Mouse (Mus musculus): ENCODE results near the gene Lrrc45. TPM values are rescaled to one million over a fixed set of nuclear protein-coding genes. Genes with fewer than 3 reads are reported as not detected.

Lrrc45 gene
- polyA plus RNA-seq, 1 experiment: 40.1 TPM

DNA sequence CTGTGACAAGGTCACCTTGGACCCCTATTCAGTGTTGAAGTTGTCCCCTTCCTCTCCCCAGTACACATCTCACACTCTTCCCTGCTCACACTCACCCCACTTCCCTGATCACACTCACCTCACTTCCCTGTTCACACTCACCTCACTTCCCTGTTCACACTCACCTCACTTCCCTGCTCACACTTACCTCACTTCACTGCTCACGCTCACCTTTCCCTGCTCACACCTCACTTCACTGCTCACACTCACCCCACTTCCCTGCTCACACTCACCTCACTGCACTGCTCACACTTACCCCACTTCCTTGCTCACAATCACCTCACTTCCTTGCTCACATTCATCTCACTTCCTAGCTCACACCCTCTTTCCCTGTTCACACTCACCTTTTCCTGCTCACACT, 17.7 kb downstream of the Lrrc45 start:
- no peak for DNase-seq
- WGBS: 77% methylated on average over 1 of the region's 1 CpGs
- Histone ChIP-seq H3K4me3 (replicated peaks; ENCODE audit: extremely low read depth, low read depth, low read length) (peak overlapping the region; percentile 93), H3K4me1 (ENCODE audit: control insufficient read depth, insufficient read depth, low read length) (peaks cover under 1% of the 10 kb centered on the region; the same call in 1 of the 2 replicates)
- TF ChIP-seq POLR2A (IDR thresholded peaks at IDR 0.05; ENCODE audit: borderline replicate concordance, extremely low read depth, low read depth, low read length) (peak; percentile 89; the same call in 1 of the 2 replicates), CTCF (IDR thresholded peaks at IDR 0.05; ENCODE audit: insufficient read depth, low read length) (0 out of 2 replicates have a peak, but pooled peaks have one; percentile 14)

DNA sequence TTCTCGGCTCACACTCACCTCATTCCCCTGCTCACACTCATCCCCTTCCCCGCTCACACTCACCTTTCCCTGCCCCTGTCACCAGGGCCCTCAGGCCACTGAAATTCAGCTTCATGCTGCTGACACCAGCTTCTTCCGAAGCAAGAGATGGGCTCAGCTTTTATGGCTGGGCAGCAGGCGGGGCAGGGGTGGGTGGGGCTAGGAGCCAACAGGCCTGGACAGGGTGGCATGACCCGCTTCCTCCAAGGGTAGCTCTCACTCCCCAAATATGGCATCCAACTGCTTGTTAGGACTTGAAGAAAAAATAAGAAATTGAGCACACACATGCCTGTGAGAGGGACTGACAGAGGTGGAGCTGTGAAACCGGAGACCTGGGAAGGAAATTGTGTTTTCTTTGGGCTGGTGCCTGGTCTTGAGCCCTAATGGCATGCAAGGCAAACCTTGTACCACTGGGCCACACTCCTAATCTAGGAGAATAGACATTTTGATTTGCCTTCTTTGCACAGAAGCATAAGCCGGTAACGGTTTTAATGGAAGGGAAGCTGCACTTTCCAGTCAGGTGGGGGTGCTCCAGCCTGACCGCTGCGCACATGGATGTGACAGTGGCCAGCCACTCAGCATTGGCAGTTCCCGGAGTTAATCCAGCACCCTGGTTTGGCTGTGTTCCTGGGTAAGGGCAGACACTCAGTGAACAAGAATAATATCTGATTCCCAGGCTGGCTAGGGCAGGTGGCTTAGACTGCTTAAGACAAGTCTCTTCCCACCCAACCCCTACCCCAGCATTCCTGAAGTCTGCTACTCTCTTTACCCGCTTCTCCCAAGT, 18.3 kb downstream of the Lrrc45 start, which contains the start of gene Cbr2:
Cbr2 (minus strand) TSS at position 257 of the 823 bp plus-strand sequence.
- peak within 1 kb of the TSS; percentile 93 for H3K4me3 ChIP-seq (replicated peaks; ENCODE audit: extremely low read depth, low read depth, low read length)
- TF ChIP-seq POLR2A (IDR thresholded peaks at IDR 0.05; ENCODE audit: borderline replicate concordance, extremely low read depth, low read depth, low read length): peak; percentile 68
- TF ChIP-seq CTCF (IDR thresholded peaks at IDR 0.05; ENCODE audit: insufficient read depth, low read length): no peak
- 65% methylated on average over 12 of the region's 12 CpGs for WGBS
- H3K4me1 ChIP-seq (ENCODE audit: control insufficient read depth, insufficient read depth, low read length): no peaks in the 10 kb centered on the region; the same call in 1 of the 2 replicates
- DNase-seq: peak; percentile 69

DNA sequence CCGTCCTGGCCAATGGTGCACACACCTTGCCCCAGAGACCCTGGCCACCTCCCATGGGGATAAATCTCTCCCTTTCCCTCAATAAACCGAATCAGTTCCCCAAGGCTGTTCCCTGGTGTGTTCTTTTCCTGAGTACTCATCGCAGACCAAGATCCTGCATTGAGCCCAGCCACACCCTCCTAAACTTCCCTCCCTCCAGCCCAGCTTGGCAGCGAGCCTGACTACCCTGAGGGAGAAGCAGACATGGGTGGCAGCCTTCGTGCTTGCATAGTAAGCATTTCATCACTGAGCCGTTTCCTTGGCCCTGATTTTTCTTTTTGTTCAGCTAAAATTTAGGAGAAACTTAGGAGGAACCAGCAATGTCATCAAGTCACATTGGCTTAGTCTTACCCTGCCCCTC, 19.8 kb downstream of the Lrrc45 start:
- Histone ChIP-seq H3K4me1 (ENCODE audit: control insufficient read depth, insufficient read depth, low read length) (no peaks in the 10 kb centered on the region; the same call in 1 of the 2 replicates), H3K4me3 (replicated peaks; ENCODE audit: extremely low read depth, low read depth, low read length) (no peak overlapping the region)
- peak; percentile 71 for DNase-seq
- no peak for TF ChIP-seq CTCF (IDR thresholded peaks at IDR 0.05; ENCODE audit: insufficient read depth, low read length)
- no peak for TF ChIP-seq POLR2A (IDR thresholded peaks at IDR 0.05; ENCODE audit: borderline replicate concordance, extremely low read depth, low read depth, low read length)
- WGBS: 18% methylated on average over 6 of the region's 6 CpGs

DNA sequence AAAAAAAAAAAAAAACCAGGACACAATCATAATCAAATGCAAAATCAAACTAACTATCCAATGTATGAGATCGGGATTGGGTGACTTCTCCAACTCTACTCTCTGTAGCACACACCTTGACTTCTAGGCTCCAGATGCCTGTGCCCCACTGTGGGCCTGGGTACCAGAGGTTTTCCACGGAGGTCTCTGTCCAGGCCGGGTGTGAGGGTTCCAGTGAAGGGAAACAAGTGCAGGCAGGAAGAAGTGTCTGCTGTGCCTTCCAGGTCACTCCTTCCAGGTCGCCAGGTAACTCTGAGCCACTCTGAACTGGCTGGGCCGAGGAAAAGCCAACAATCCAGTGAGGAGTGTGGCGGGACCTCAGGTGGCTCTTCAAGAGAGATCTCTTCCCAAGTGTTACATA, 22.7 kb downstream of the Lrrc45 start:
- WGBS: 52% methylated on average over 6 of the region's 6 CpGs

DNA sequence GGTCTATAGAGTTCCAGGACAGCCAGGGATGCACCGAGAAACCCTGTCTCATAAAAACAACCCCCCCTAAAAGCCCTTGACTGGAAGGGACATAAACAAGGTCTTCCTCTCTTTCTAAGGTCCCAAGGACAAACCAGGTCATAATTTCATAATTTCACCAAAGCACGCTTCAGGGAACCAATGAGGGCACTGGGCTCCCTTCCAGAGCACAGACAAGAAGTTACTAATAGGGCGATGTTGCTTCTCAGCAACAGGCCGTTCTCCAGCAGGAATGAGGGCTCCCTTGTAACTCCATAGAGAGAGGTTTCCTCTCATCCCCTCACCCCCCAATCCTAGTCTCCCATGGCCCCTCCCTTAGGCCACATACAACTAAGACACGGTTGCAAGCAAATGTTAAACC, 27.3 kb downstream of the Lrrc45 start:
- Histone ChIP-seq H3K4me3 (replicated peaks; ENCODE audit: extremely low read depth, low read depth, low read length) (no peak overlapping the region), H3K4me1 (ENCODE audit: control insufficient read depth, insufficient read depth, low read length) (peaks cover 2% of the 10 kb centered on the region; the same call in 1 of the 2 replicates)
- no peak for DNase-seq
- 66% methylated on average over 5 of the region's 5 CpGs for WGBS
- TF ChIP-seq CTCF (IDR thresholded peaks at IDR 0.05; ENCODE audit: insufficient read depth, low read length): no peak

More for the DNA sequence above, 22.7 kb downstream of the Lrrc45 start:
- no peak overlapping the region for H3K4me3 ChIP-seq (replicated peaks; ENCODE audit: extremely low read depth, low read depth, low read length)
- no peak for TF ChIP-seq CTCF (IDR thresholded peaks at IDR 0.05; ENCODE audit: insufficient read depth, low read length)
- TF ChIP-seq POLR2A (IDR thresholded peaks at IDR 0.05; ENCODE audit: borderline replicate concordance, extremely low read depth, low read depth, low read length): no peak
- DNase-seq: no peak
- H3K4me1 ChIP-seq (ENCODE audit: control insufficient read depth, insufficient read depth, low read length): no peaks in the 10 kb centered on the region; the same call in 1 of the 2 replicates

DNA sequence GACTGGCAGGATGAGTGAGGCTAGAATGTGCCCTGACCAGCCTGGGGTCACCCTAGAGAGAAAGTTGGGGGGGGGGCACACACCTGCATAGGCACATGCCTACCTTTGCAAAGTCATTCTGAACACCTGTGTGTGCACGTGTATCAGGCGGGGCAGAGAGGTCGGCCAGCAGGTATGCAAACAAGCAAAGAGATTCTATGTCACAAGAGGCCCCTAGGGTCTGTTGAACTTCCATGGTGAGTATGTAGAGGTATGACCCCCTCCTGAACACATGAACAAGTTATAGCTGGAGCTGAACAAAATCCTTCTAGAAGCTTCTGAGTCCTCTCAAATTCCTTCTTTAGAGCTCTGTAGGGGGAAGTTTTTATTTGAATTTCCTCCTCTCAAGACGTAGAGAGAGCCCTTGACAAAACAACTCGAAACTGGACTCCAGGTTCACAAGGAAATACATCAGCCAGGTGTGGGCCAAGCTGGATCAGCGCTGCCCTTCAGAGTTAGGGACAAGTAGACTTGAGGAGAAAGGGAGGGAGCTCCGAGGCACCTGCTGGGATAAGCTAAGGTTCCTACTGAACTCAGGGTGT, 30.5 kb downstream of the Lrrc45 start:
- Histone ChIP-seq H3K4me1 (ENCODE audit: control insufficient read depth, insufficient read depth, low read length) (peaks cover 2% of the 10 kb centered on the region; the same call in 1 of the 2 replicates), H3K4me3 (replicated peaks; ENCODE audit: extremely low read depth, low read depth, low read length) (no peak overlapping the region)
- WGBS: 56% methylated on average over 7 of the region's 7 CpGs
- TF ChIP-seq POLR2A (IDR thresholded peaks at IDR 0.05; ENCODE audit: borderline replicate concordance, extremely low read depth, low read depth, low read length) (peak; percentile 27; the same call in 1 of the 2 replicates), CTCF (IDR thresholded peaks at IDR 0.05; ENCODE audit: insufficient read depth, low read length) (no peak)
- no peak for DNase-seq

DNA sequence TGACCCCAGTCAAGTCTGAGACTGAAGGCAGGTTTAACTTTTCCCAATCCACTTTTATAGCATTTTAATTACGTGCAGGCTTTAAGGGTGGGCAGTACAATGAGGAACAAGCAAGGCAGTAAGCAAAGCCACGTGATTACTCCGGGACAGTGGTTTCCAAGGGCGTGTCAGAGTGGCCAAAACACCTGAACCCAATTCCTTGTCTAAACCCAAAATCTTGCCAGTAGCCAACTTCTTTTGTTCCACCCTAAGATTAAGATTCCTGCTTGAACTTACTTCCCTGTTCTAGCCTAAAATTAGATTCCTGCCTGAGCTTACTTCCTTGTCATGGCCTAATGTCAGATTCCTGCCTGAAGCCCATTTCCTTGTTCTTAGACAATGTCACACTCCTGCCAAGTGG, 34.2 kb downstream of the Lrrc45 start:
- no peak for DNase-seq
- no peak for TF ChIP-seq POLR2A (IDR thresholded peaks at IDR 0.05; ENCODE audit: borderline replicate concordance, extremely low read depth, low read depth, low read length)
- TF ChIP-seq CTCF (IDR thresholded peaks at IDR 0.05; ENCODE audit: insufficient read depth, low read length): no peak
- Histone ChIP-seq H3K4me1 (ENCODE audit: control insufficient read depth, insufficient read depth, low read length) (no peaks in the 10 kb centered on the region), H3K4me3 (replicated peaks; ENCODE audit: extremely low read depth, low read depth, low read length) (no peak overlapping the region)
- WGBS: 58% methylated on average over 4 of the region's 4 CpGs

DNA sequence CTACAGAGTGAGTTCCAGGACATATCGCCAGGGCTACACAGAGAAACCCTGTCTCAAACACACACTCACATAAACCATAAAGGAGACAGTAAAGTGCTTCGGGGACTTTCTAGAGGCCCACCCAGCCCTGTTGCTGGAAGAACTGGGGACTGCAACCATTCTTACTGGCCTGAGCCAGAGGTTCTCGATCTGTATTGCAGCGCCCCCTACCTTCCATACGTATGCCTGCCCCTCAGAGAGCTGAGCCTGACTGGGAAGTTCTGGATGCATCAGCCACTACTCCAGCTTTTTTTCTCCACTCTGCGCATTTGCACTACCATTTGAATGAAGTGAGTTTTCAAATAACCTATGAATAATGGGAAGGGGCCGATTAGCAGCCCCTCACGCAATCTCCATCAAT, 35.7 kb downstream of the Lrrc45 start:
- TF ChIP-seq CTCF (IDR thresholded peaks at IDR 0.05; ENCODE audit: insufficient read depth, low read length): peak; percentile 69
- no peak for TF ChIP-seq POLR2A (IDR thresholded peaks at IDR 0.05; ENCODE audit: borderline replicate concordance, extremely low read depth, low read depth, low read length)
- H3K4me1 ChIP-seq (ENCODE audit: control insufficient read depth, insufficient read depth, low read length): no peaks in the 10 kb centered on the region
- WGBS: 63% methylated on average over 8 of the region's 8 CpGs
- no peak for DNase-seq
- no peak overlapping the region for H3K4me3 ChIP-seq (replicated peaks; ENCODE audit: extremely low read depth, low read depth, low read length)

DNA sequence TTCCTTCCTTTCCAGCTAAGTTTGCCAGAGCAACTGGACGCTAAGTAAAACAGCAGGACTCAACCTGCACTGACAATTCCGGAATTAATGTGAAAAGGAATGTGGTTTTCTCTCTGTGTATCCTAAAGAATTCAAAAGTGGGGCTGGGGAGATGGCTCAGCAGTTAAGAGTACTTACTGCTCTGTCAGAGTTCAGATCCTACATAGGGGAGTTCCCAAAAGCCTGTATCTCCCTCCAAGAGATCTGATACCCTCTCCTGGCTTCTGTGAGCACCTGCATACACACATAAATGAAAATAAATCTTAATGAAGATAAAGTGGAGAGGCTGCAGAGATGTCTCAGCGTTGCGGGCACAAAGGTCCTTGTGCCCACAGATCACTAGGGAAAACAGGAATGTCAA, 37.9 kb downstream of the Lrrc45 start:
- Histone ChIP-seq H3K4me1 (ENCODE audit: control insufficient read depth, insufficient read depth, low read length) (no peaks in the 10 kb centered on the region), H3K4me3 (replicated peaks; ENCODE audit: extremely low read depth, low read depth, low read length) (no peak overlapping the region)
- no peak for DNase-seq
- WGBS: 51% methylated on average over 4 of the region's 4 CpGs
- TF ChIP-seq CTCF (IDR thresholded peaks at IDR 0.05; ENCODE audit: insufficient read depth, low read length) (no peak), POLR2A (IDR thresholded peaks at IDR 0.05; ENCODE audit: borderline replicate concordance, extremely low read depth, low read depth, low read length) (no peak)
